33 mouse cellular contexts compared by ENCODE assay signal in the genomic region with DNA sequence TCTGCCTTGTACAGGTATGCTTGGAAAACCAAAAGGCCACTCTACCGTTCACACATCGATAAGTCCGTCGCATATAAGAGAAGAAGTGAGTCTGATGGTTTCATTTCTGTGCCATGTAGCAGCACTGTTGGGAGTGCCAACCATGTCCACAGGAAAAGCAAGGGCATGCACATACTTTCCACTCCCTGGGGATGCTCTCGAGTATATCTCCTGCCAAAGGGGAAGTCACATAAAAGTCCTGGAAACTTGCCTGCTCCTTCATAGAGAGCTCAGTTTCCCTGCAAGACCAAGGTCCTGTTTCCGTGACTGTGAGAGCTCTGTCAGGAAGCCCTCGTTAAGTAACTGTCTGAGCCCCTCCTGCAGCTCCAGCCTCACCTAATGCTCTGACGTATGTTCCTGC.
"Had no signal": no experiment of that assay in that cellular context is flagged by ENCODE, and none has a peak within 500 bp of the region (broad histone marks: within the 10 kb centered on the region; RNA-seq: fewer than 3 reads in every experiment).

No protein-coding gene starts in this region.

- H3K4me2 ChIP-seq: heart, embryonic 11.5 days; heart, embryonic 12.5 days; heart, embryonic 13.5 days; heart, embryonic 15.5 days; hindbrain, embryonic 12.5 days; hindbrain, embryonic 13.5 days; hindbrain, embryonic 14.5 days; hindbrain, embryonic 15.5 days; intestine, embryonic 15.5 days; kidney, embryonic 15.5 days had no signal

- DNase-seq: heart, postnatal 14 days; heart, postnatal 36 days; heart, postnatal 4 days; kidney, adult 18-20 months; kidney, adult 2 months; kidney, adult 8-10 months; kidney, adult 9 months; kidney, postnatal 10 days; kidney, postnatal 14 days; kidney, postnatal 25 days; kidney, postnatal 36 days; kidney, postnatal 4 days; layer of hippocampus, adult 9-11 months; layer of hippocampus, postnatal 36 days had no signal

- H3K4me3 ChIP-seq: heart, embryonic 12.5 days; heart, embryonic 13.5 days; heart, embryonic 15.5 days; hindbrain, embryonic 10.5 days; hindbrain, embryonic 12.5 days; hindbrain, embryonic 13.5 days; hindbrain, embryonic 15.5 days; intestine, embryonic 15.5 days; kidney, embryonic 15.5 days; layer of hippocampus, adult 2 months; left cerebral cortex, adult 2 months had no signal

- H3K4me1 ChIP-seq: hindbrain, embryonic 10.5 days; hindbrain, embryonic 12.5 days; hindbrain, embryonic 13.5 days; hindbrain, embryonic 15.5 days; intestine, embryonic 15.5 days; kidney, embryonic 15.5 days had no signal

- H3K27me3 ChIP-seq: heart, embryonic 12.5 days; heart, embryonic 13.5 days; heart, embryonic 15.5 days; hindbrain, embryonic 12.5 days; hindbrain, embryonic 13.5 days; hindbrain, embryonic 15.5 days; intestine, embryonic 15.5 days; kidney, embryonic 15.5 days had no signal

- ATAC-seq: hindbrain, embryonic 16.5 days; hindbrain, postnatal 0 days; inflammation-experienced regulatory T-cells, adult 6 months; intestine, embryonic 15.5 days; intestine, embryonic 16.5 days; intestine, postnatal 0 days had no signal

- H3K9me3 ChIP-seq: heart, embryonic 12.5 days; heart, embryonic 13.5 days; heart, embryonic 15.5 days; hindbrain, embryonic 10.5 days; hindbrain, embryonic 12.5 days; hindbrain, embryonic 13.5 days; hindbrain, embryonic 15.5 days; intestine, embryonic 15.5 days; kidney, embryonic 15.5 days had no signal

- H3K36me3 ChIP-seq: heart, embryonic 15.5 days; intestine, embryonic 15.5 days had no signal

- H3K27ac ChIP-seq: heart, embryonic 13.5 days; heart, embryonic 15.5 days; hindbrain, embryonic 10.5 days; hindbrain, embryonic 12.5 days; hindbrain, embryonic 13.5 days; hindbrain, embryonic 14.5 days; hindbrain, embryonic 15.5 days; hindbrain, postnatal 0 days; intestine, embryonic 15.5 days; kidney, embryonic 15.5 days; kidney, postnatal 0 days; layer of hippocampus, adult 2 months; left cerebral cortex, adult 2 months had no signal

- H3K9ac ChIP-seq: heart, embryonic 12.5 days; heart, embryonic 13.5 days; heart, embryonic 15.5 days; hindbrain, embryonic 12.5 days; hindbrain, embryonic 13.5 days; hindbrain, embryonic 14.5 days; hindbrain, embryonic 15.5 days; intestine, embryonic 15.5 days; kidney, embryonic 15.5 days had no signal
